Mouse (Mus musculus) neural tube, embryonic 13.5 days (tissue): Measurements from ENCODE around the gene 4933428G20Rik. TPM values are rescaled to one million over a fixed set of nuclear protein-coding genes. Genes with fewer than 3 reads are reported as not detected.

ENCODE experiments used
- ATAC-seq: fragments of 200-750 bp; cut with Nextera tagmentation; 2 replicates; pipeline ENCODE4 v1.8.0; 2017; ENCODE audit warnings: low read depth, mild to moderate bottlenecking, moderate TSS enrichment, moderate library complexity
- H3K27ac ChIP-seq: fragments of 300-500 bp; sonication (generic); replicated peaks from 2 replicates; pipeline ENCODE4 v1.5.1; 2015; ENCODE audit warnings: moderate library complexity, mild to moderate bottlenecking, inconsistent platforms
- H3K27me3 ChIP-seq: fragments of 300-500 bp; sonication (generic); 2 replicates; pipeline ENCODE4 v1.6.1; 2015; ENCODE audit warnings: mild to moderate bottlenecking, inconsistent platforms
- H3K36me3 ChIP-seq: fragments of 300-500 bp; sonication (generic); 2 replicates; pipeline ENCODE4 v1.6.1; 2015; ENCODE audit warnings: mild to moderate bottlenecking, inconsistent platforms
- H3K4me1 ChIP-seq: fragments of 300-500 bp; sonication (generic); replicated peaks from 2 replicates; pipeline ENCODE4 v1.6.1; 2015; ENCODE audit warnings: inconsistent platforms
- H3K4me2 ChIP-seq: fragments of 300-500 bp; sonication (generic); 2 replicates; pipeline ENCODE4 v1.6.1; 2015; ENCODE audit warnings: inconsistent platforms, mild to moderate bottlenecking, moderate library complexity
- H3K4me3 ChIP-seq: fragments of 300-500 bp; sonication (generic); 2 replicates; pipeline ENCODE4 v1.5.1; 2015; ENCODE audit warnings: mild to moderate bottlenecking, inconsistent platforms
- H3K9ac ChIP-seq: fragments of 300-500 bp; sonication (generic); 2 replicates; pipeline ENCODE4 v1.6.1; 2015; ENCODE audit warnings: moderate library complexity, mild to moderate bottlenecking, inconsistent platforms
- H3K9me3 ChIP-seq: fragments of 300-500 bp; sonication (generic); 2 replicates; pipeline ENCODE4 v1.6.1; 2016; ENCODE audit warnings: inconsistent platforms
- WGBS: fragments of 180-500 bp; shearing (Covaris S2); methylation state at CpG from one replicate; pipeline ENCODE4 v1.1.7; 2015; 5-methylcytosine and 5-hydroxymethylcytosine counted together
- polyA plus RNA-seq: library from polyadenylated mRNA; unstranded; fragments of >200 nt; fragmentation: Nextera tagmentation; extraction: Ambion mirVana; gene quantifications from 2 replicates; pipeline ENCODE4 v1.2.1, GENCODE M21; 2015

4933428G20Rik gene
- polyA plus RNA-seq, 1 experiment from 2014 or later, result 0.81 TPM

DNA sequence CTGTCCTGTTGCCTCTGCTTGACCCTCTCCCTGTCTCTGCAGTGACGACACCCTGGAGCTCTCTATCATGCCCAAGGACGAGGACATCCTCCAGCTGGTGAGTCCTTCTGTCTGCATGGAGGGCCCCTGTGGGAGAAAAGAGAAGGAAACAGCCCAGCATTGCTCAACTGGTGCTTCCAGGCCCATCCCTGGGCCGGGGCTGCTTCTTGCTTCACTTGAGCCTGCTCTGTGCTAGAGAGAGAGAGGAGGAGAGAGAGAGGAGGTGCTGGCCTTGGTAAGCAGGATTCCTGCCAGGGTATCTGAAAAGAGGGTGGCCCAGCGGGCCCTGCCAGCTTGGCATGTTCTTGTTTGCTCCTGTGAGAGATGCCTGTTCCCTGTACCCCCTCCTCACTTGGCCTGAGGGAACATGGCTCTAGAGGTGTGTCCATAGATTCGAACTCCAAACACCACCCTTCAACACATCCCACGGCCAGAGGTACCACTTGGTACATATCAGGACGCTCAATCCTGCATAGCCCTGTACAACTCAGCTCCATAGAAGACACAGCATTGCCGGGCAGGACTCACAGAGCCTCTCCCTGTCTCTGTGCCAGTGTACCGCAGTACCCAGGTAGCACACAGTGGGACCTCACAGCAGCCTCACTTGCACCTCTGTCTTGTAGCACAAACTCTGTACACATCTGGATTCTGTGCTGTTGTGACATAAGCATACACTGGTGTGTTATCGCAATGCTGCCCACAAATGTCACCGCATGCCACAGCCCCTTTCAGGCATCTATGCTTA, 51.3 kb downstream of the 4933428G20Rik start:
- H3K4me2 ChIP-seq, result no peak overlapping the region
- peak overlapping the region; percentile 84; the same call in 1 of the 2 replicates for H3K27ac ChIP-seq
- H3K4me3 ChIP-seq, result no peak overlapping the region
- H3K36me3 ChIP-seq, result peaks cover 50% of the 10 kb centered on the region
- H3K9me3 ChIP-seq, result no peaks in the 10 kb centered on the region
- ATAC-seq, result no peak
- H3K27me3 ChIP-seq, result no peaks in the 10 kb centered on the region
- WGBS, result 90% methylated on average over 11 of the region's 11 CpGs
- no peak overlapping the region for H3K9ac ChIP-seq
- H3K4me1 ChIP-seq, result peaks cover 54% of the 10 kb centered on the region

GRCm38 (mm10) chr11:97447979-97448378, 52.2 kb downstream of the 4933428G20Rik start:
- Histone ChIP-seq H3K4me2 (no peak overlapping the region), H3K9me3 (no peaks in the 10 kb centered on the region), H3K4me3 (no peak overlapping the region), H3K27me3 (peaks cover 4% of the 10 kb centered on the region; the same call in 1 of the 2 replicates), H3K27ac (no peak overlapping the region), H3K9ac (no peak overlapping the region), H3K4me1 (peaks cover 49% of the 10 kb centered on the region), H3K36me3 (peaks cover 42% of the 10 kb centered on the region)
- 82% methylated on average over 7 of the region's 7 CpGs for WGBS
- ATAC-seq, result no peak

GRCm38 (mm10) chr11:97445999-97446511, 54.1 kb downstream of the 4933428G20Rik start:
- Histone ChIP-seq H3K27me3 (peaks cover 23% of the 10 kb centered on the region), H3K27ac (no peak overlapping the region), H3K9me3 (no peaks in the 10 kb centered on the region), H3K9ac (0 out of 2 replicates have a peak overlapping the region, but pooled peaks have one; percentile 2), H3K36me3 (peaks cover 26% of the 10 kb centered on the region), H3K4me3 (no peak overlapping the region), H3K4me2 (no peak overlapping the region), H3K4me1 (peaks cover 48% of the 10 kb centered on the region)
- no peak for ATAC-seq
- 79% methylated on average over 4 of the region's 4 CpGs for WGBS

- Histone ChIP-seq H3K9ac (0 out of 2 replicates have a peak overlapping the region, but pooled peaks have one; percentile 2), H3K4me2 (no peak overlapping the region), H3K4me1 (peaks cover 48% of the 10 kb centered on the region), H3K36me3 (peaks cover 26% of the 10 kb centered on the region), H3K4me3 (no peak overlapping the region), H3K27me3 (peaks cover 27% of the 10 kb centered on the region), H3K27ac (no peak overlapping the region), H3K9me3 (no peaks in the 10 kb centered on the region)
- no peak for ATAC-seq
- 80% methylated on average over 6 of the region's 6 CpGs for WGBS
These were observed 54.5 kb downstream of the 4933428G20Rik start for GRCm38 (mm10) chr11:97445596-97445995.

DNA sequence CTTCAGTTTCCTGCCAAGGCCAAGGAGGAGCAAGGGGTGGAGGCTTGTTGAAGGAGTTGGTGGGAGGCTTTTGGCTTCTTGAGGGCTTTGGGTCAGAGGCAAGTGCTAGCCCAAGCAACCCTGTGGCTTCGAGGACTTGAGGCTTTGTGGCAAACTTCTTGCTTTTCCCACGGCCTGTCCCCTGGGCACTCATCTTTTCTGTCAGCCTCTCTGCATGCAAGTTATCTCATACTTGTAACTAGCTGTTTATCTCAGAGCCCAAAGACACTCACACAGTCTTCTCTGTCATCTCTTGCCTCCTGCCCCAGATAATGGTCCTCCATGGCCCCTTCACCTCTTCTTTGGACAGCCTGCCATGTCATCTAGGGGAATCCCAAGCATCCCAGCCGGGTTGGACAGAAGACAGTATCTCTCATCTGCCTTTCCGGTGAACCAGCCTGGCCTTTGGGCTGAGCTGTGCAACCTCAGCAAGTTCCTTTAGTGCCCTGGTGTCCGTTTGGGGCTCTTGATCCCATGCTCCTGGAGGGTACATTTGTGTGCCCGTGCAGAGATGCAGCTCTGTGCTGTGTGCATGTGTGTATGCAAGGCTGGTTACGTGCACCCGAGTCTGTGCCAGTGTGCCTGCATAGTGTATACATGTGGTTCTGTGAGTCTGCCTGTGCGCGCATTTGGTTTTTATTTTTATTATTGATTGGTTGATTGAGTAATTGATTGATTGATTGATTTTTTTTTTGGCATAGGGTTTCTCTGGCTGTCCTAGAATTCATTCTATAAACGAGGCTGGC, 57.1 kb downstream of the 4933428G20Rik start:
- Histone ChIP-seq H3K4me3 (no peak overlapping the region), H3K27me3 (peaks cover 53% of the 10 kb centered on the region), H3K9me3 (no peaks in the 10 kb centered on the region), H3K4me1 (peaks cover 47% of the 10 kb centered on the region), H3K9ac (no peak overlapping the region), H3K36me3 (peaks cover 14% of the 10 kb centered on the region; the same call in 1 of the 2 replicates), H3K27ac (no peak overlapping the region), H3K4me2 (no peak overlapping the region)
- no peak for ATAC-seq
- WGBS, result 87% methylated on average over 11 of the region's 11 CpGs

DNA sequence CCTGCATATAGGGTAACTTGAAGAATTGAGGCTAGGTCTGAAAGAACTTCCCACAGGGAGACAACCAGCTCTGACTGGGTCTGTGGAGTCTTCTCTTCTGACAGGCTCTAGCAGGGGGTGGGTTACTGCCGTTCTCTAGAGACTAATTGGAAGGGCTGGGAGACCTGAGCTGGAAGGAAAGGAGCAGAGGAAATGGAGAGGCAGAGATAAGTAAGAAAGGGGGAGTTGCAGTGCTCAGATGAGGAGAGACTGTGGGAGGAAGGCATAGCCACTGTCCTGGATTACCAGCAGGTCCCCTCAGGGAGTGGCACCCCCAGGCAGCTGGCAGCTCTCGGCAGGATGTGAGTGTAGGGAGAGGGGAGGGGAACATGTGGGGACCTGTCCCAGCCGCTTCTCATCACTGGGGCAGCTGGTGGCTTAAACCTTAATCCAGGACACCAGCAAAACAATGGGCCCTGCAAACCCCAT, 58.4 kb downstream of the 4933428G20Rik start:
- Histone ChIP-seq H3K4me3 (peak overlapping the region; percentile 40), H3K27me3 (peaks cover 54% of the 10 kb centered on the region), H3K9ac (peak overlapping the region; percentile 9; the same call in 1 of the 2 replicates), H3K4me1 (peaks cover 55% of the 10 kb centered on the region), H3K27ac (no peak overlapping the region; the same call in 1 of the 2 replicates), H3K9me3 (no peaks in the 10 kb centered on the region), H3K4me2 (peak overlapping the region; percentile 56), H3K36me3 (peaks cover 11% of the 10 kb centered on the region; the same call in 1 of the 2 replicates)
- WGBS, result 2% methylated on average over 3 of the region's 3 CpGs
- no peak for ATAC-seq

DNA sequence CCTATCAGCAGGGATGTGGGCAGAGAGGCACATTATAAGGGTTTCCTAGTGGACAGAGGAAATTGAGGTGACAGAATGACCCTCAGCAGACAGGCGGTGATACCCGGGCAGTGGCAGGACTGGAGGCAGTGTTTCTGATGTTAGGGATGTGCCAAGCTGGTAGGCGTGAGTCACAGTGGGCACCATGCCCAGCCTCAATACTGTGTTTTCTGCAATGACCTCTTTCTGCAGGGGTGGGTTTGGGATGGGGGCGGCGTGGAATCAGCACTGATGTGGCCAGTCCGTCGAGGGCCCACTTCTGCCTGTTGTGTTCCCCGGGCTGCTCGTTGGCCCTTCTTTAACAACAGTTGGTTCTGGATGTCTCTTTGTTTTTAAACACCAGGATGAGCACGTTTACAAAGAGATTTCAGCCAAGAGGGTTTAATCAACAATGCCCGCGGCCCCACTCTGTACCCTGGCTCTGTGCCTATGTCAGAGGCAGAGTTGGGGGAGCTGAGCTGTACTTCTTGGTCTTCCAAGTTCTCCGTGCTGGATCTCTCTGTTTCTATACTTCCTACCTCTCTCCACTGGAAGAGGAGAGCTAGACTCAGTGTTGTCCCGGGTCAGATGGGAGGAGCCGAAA, 59.0 kb downstream of the 4933428G20Rik start:
- Histone ChIP-seq H3K4me2 (peak overlapping the region; percentile 56), H3K9me3 (no peaks in the 10 kb centered on the region), H3K9ac (0 out of 2 replicates have a peak overlapping the region, but pooled peaks have one; percentile 68), H3K27me3 (peaks cover 54% of the 10 kb centered on the region), H3K4me1 (peaks cover 55% of the 10 kb centered on the region), H3K27ac (0 out of 2 replicates have a peak overlapping the region, but pooled peaks have one; percentile 9), H3K4me3 (peak overlapping the region; percentile 40), H3K36me3 (peaks cover 11% of the 10 kb centered on the region; the same call in 1 of the 2 replicates)
- ATAC-seq, result no peak
- WGBS, result 60% methylated on average over 15 of the region's 15 CpGs

Other genes with a start within 250 kb of the 4933428G20Rik start
- gene Npepps, start 219.7 kb downstream of the 4933428G20Rik start, polyA plus RNA-seq, result 130 TPM in 2 replicates
- 38.2 and 43.8 TPM in 2 replicates for gene Mrpl45, start 184.6 kb downstream of the 4933428G20Rik start, polyA plus RNA-seq
- gene Gpr179, start 148.3 kb downstream of the 4933428G20Rik start, polyA plus RNA-seq, result 0.43 and 0.66 TPM in 2 replicates
- gene Socs7, start 137.8 kb downstream of the 4933428G20Rik start, polyA plus RNA-seq, result 7.8 and 8.9 TPM in 2 replicates
- gene Arhgap23, start 84.8 kb downstream of the 4933428G20Rik start, polyA plus RNA-seq, result 6.8 and 7.4 TPM in 2 replicates
- gene Srcin1, start 75.8 kb upstream of the 4933428G20Rik start, polyA plus RNA-seq, result 5.7 and 7.0 TPM in 2 replicates
- 3.6 and 4.1 TPM in 2 replicates for gene Epop, start 129.4 kb upstream of the 4933428G20Rik start, polyA plus RNA-seq
- gene Mllt6, start 163.1 kb upstream of the 4933428G20Rik start, polyA plus RNA-seq, result 3.2 and 3.4 TPM in 2 replicates
- gene Cisd3, start 185.5 kb upstream of the 4933428G20Rik start, polyA plus RNA-seq, result 32.9 and 40.5 TPM in 2 replicates
- 20.4 and 22.6 TPM in 2 replicates for gene Pcgf2, start 200.2 kb upstream of the 4933428G20Rik start, polyA plus RNA-seq
- 444 and 473 TPM in 2 replicates for gene Psmb3, start 203.1 kb upstream of the 4933428G20Rik start, polyA plus RNA-seq
- 3.7 and 4.4 TPM in 2 replicates for gene Pip4k2b, start 244.4 kb upstream of the 4933428G20Rik start, polyA plus RNA-seq